Comparison of ENCODE assay signal across 8 mouse cellular contexts in genomic region chr8:3220502-3220901, GRCm38 (mm10). TPM values are rescaled to one million over a fixed set of nuclear protein-coding genes. Genes with fewer than 3 reads are reported as not detected.
DNase-seq lines count a peak whose midpoint lies in the region; ATAC-seq and TF ChIP-seq lines count a peak whose summit lies in the region.

No protein-coding gene starts in this region.

- peak overlapping the region; percentile 71 for H3K27ac ChIP-seq in left cerebral cortex, adult 2 months
- H3K27ac ChIP-seq in hindbrain, embryonic 10.5 days = peak overlapping the region; percentile 93
- peak overlapping the region; percentile 84; the same call in 1 of the 2 replicates for H3K27ac ChIP-seq in limb, embryonic 13.5 days
- H3K27ac ChIP-seq in midbrain, embryonic 16.5 days (ENCODE audit: low read length) = peak overlapping the region; percentile 92

- no peaks in the 10 kb centered on the region for H3K27me3 ChIP-seq in hindbrain, embryonic 10.5 days (ENCODE audit: insufficient read depth, poor library complexity, severe bottlenecking)
- no peaks in the 10 kb centered on the region for H3K27me3 ChIP-seq in limb, embryonic 13.5 days
- no peaks in the 10 kb centered on the region for H3K27me3 ChIP-seq in midbrain, embryonic 16.5 days (ENCODE audit: control insufficient read depth, insufficient read depth, low read depth, low read length)

- no peaks in the 10 kb centered on the region for H3K36me3 ChIP-seq in hindbrain, embryonic 10.5 days
- H3K36me3 ChIP-seq in limb, embryonic 13.5 days = no peaks in the 10 kb centered on the region
- no peaks in the 10 kb centered on the region for H3K36me3 ChIP-seq in midbrain, embryonic 16.5 days (ENCODE audit: control insufficient read depth, insufficient read depth, low read length)

- H3K4me1 ChIP-seq in hindbrain, embryonic 10.5 days (replicated peaks) = peaks cover 22% of the 10 kb centered on the region
- peaks cover 25% of the 10 kb centered on the region for H3K4me1 ChIP-seq in limb, embryonic 13.5 days
- peaks cover 21% of the 10 kb centered on the region for H3K4me1 ChIP-seq in midbrain, embryonic 16.5 days (ENCODE audit: control insufficient read depth, insufficient read depth, low read length)

- peak overlapping the region; percentile 70 for H3K4me3 ChIP-seq in left cerebral cortex, adult 2 months
- H3K4me3 ChIP-seq in hindbrain, embryonic 10.5 days = peak overlapping the region; percentile 62
- peak overlapping the region; percentile 58 for H3K4me3 ChIP-seq in limb, embryonic 13.5 days
- peak overlapping the region; percentile 56 for H3K4me3 ChIP-seq in midbrain, embryonic 16.5 days (ENCODE audit: low read depth, low read length)

- peak overlapping the region; percentile 85 for H3K4me2 ChIP-seq in limb, embryonic 13.5 days (replicated peaks)
- H3K4me2 ChIP-seq in midbrain, embryonic 16.5 days (ENCODE audit: low read length) = peak overlapping the region; percentile 71

- 8% methylated on average over 9 of the region's 9 CpGs for WGBS in hindbrain, embryonic 10.5 days
- WGBS in limb, embryonic 13.5 days = 3% methylated on average over 9 of the region's 9 CpGs
- WGBS in midbrain, embryonic 16.5 days = 3% methylated on average over 9 of the region's 9 CpGs

- intact Hi-C loops in left cerebral cortex, adult 2 months (cut with DNase I) = no loop called here
- intact Hi-C loops in left cerebral cortex, postnatal 36 days (cut with DNase I) = loop anchor here (2.0 kb wide), 1 partner anchor 58 kb away; the partner anchor contains the start of gene Insr

- H3K9ac ChIP-seq in limb, embryonic 13.5 days = peak overlapping the region; percentile 36; the same call in 1 of the 2 replicates
- peak overlapping the region; percentile 53 for H3K9ac ChIP-seq in midbrain, embryonic 16.5 days (ENCODE audit: low read depth, low read length)

- no peaks in the 10 kb centered on the region for H3K9me3 ChIP-seq in hindbrain, embryonic 10.5 days
- H3K9me3 ChIP-seq in limb, embryonic 13.5 days = no peaks in the 10 kb centered on the region
- no peaks in the 10 kb centered on the region for H3K9me3 ChIP-seq in midbrain, embryonic 16.5 days (replicated peaks; ENCODE audit: control insufficient read depth, low read length, poor library complexity, severe bottlenecking)

- TF ChIP-seq CTCF in left cerebral cortex, adult 2 months (IDR thresholded peaks at IDR 0.05) = no peak

- peak; percentile 62 for ATAC-seq in limb, embryonic 13.5 days (ENCODE audit: low FRiP score, low read depth)
- peak; percentile 80 for ATAC-seq in midbrain, embryonic 16.5 days

- DNase-seq in left cerebral cortex, adult 2 months (ENCODE audit: extremely low spot score in 1 of 2, low spot score in 2 of 2) = no peak
- DNase-seq in left cerebral cortex, postnatal 36 days (ENCODE audit: low spot score in 2 of 2) = no peak
- peak; percentile 45 for DNase-seq in cerebellum, adult 9-10 months
- DNase-seq in hindbrain, embryonic 10.5 days (ENCODE audit: low spot score) = peak; percentile 55
- DNase-seq in gastrocnemius, postnatal 4 days (ENCODE audit: low spot score in 2 of 2) = no peak
- no peak for DNase-seq in Muller cell, postnatal 12 days (ENCODE audit: inconsistent ontology term)

RNA-seq across cellular contexts. Expression of gene Insr, which starts 58.9 kb away (rescaled TPM):
- total RNA-seq in left cerebral cortex, adult 2 months (2021) = 10 to 100 TPM; 50.8 to 52.0 TPM
- 10 to 100 TPM; 44.5 to 58.4 TPM for total RNA-seq in left cerebral cortex, postnatal 36 days (2021)
- polyA plus RNA-seq in hindbrain, embryonic 10.5 days (2016; fragmentation: Nextera tagmentation; extraction: Ambion mirVana) = 28.1 and 30.4 TPM in 2 replicates
- polyA plus RNA-seq in limb, embryonic 13.5 days (2015; fragmentation: Nextera tagmentation; extraction: Ambion mirVana) = 38.4 and 40.2 TPM in 2 replicates
- 48.6 and 54.1 TPM in 2 replicates for polyA plus RNA-seq in midbrain, embryonic 16.5 days (2015; fragmentation: Nextera tagmentation; extraction: Ambion mirVana)
- total RNA-seq in gastrocnemius, postnatal 4 days (2021) = 10 to 100 TPM; 71.0 to 73.6 TPM

Comparison
In these comparisons a context has a peak if more than half of its experiments do, and no peak if none do; other contexts are left out.
1. DNase-seq: peak in cerebellum, adult 9-10 months (single experiment) and hindbrain, embryonic 10.5 days (single experiment); none in left cerebral cortex, adult 2 months (0 of 2), left cerebral cortex, postnatal 36 days (0 of 2), gastrocnemius, postnatal 4 days (0 of 2) and Muller cell, postnatal 12 days (single experiment).
2. Peak in every context shown above with its lines, with median percentiles within 50 percentile points of each other: H3K27ac ChIP-seq and H3K4me3 ChIP-seq.